Mouse (Mus musculus): Measurements from ENCODE around the gene Vmn1r35.
"Not testable (repeated sequence)": the region's sequence is repeated elsewhere in the genome, so short reads cannot be mapped to it uniquely, and the experiment has no call there.

The Vmn1r35 gene

GRCm38 (mm10) chr6:66685806-66686205 is at the start of gene Vmn1r35:
Gene Vmn1r35 (minus strand): TSS chr6:66685906.
- no peak for DNase-seq (ENCODE audit: low read depth, low spot score)

GRCm38 (mm10) chr6:66729082-66729481 is 43.4 kb upstream of the Vmn1r35 start, which contains the start of gene Vmn1r37:
Gene Vmn1r37 (plus strand): TSS chr6:66729382.
- DNase-seq (ENCODE audit: low read depth, low spot score), result not testable (repeated sequence)

- DNase-seq (ENCODE audit: low read depth, low spot score), result not testable (repeated sequence)
Measured at GRCm38 (mm10) chr6:66719068-66719467, 33.4 kb upstream of the Vmn1r35 start, which contains the start of gene Vmn1r36. Gene Vmn1r36 (minus strand): TSS chr6:66719168.

DNA sequence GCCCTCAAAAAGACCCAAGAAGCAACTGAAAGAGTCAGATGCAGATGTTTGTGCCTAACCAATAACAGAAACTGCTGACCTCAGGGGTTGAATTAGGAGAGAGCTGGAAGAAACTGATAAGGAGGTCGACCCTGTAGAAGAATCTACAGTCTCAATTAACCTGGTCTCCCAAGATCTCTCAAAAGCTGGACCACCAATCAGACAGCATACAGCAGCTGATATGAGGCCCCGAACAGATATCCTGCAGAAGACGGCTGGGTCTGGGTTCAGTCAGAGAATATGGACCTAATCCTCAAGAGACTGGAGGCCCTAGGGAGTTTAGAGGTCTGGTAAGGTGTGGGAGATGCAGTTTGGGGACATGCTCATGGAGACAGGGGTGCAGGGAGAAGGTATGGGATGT is 28.1 kb upstream of the Vmn1r35 start:
- no peak for DNase-seq (ENCODE audit: low read depth, low spot score)

DNA sequence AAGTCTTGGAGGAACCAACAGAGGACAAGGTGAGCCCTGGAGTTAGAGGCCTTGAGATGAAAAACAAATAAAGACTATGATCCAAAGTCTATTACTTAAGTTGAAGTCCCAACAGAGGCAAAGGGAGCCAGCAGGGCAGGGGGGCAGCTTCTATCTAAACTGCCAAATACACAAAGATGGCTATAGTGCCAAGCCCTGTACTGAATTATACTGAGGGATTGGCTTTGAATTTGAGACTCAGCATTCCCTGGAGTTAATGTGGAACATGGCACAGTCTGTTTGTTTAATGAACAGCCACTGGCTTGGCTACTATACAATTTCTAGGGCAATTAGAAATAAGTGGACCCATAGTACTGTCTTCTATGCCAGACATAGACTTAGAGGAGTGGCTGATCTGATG is 23.2 kb upstream of the Vmn1r35 start:
- no peak for DNase-seq (ENCODE audit: low read depth, low spot score)

DNA sequence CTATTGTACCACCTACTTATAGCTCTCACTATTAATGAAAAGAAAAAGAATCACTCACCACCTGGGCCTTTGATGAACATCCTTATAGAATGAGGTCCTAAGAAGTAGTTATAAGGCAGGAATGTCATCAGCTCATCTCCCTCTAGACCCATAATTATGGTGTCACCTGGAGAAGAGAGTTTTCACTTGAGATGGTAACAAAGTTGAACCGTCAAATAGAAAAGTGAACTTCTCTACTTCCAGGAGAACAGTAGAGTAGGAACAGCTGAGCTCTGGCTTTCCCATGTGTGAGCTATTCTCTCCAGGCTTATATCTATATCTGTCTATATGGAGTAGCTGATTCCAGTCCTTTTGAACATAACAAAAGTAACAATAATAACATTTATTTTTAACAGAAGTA is 41.9 kb downstream of the Vmn1r35 start, which contains the start of gene Vmn1r34:
Gene Vmn1r34, minus strand, starts transcription at position 101 of the 400 bp plus-strand sequence.
- DNase-seq (ENCODE audit: low read depth, low spot score), result no peak

Data from skeletal muscle tissue, adult 2 months (tissue).